8 mouse cellular contexts compared by ENCODE assay signal in genomic region chr7:132356881-132357840, GRCm38 (mm10).
"Had no signal": no experiment of that assay in that cellular context is flagged by ENCODE, and none has a peak within 500 bp of the region (broad histone marks: within the 10 kb centered on the region; RNA-seq: fewer than 3 reads in every experiment).

No protein-coding gene starts in this region.

- H3K9ac ChIP-seq: liver, embryonic 13.5 days; neural tube, embryonic 15.5 days had no signal

- H3K27ac ChIP-seq: liver, embryonic 13.5 days; neural tube, embryonic 15.5 days had no signal

- H3K4me3 ChIP-seq: liver, embryonic 13.5 days; neural tube, embryonic 15.5 days had no signal

- H3K36me3 ChIP-seq: liver, embryonic 13.5 days; neural tube, embryonic 15.5 days had no signal

- H3K27me3 ChIP-seq: liver, embryonic 13.5 days; neural tube, embryonic 15.5 days had no signal

- H3K4me1 ChIP-seq: neural tube, embryonic 15.5 days had no signal

- H3K4me2 ChIP-seq: liver, embryonic 13.5 days; neural tube, embryonic 15.5 days had no signal

- H3K9me3 ChIP-seq: liver, embryonic 13.5 days; neural tube, embryonic 15.5 days had no signal

- DNase-seq: kidney, adult 8-10 months; layer of hippocampus, adult 9-11 months; layer of hippocampus, postnatal 36 days; liver, embryonic 13.5 days; lung, adult 18-20 months; midbrain, embryonic 14.5 days; right cerebral cortex, postnatal 25 days had no signal
